Mouse (Mus musculus): ENCODE measurements around the gene Unc13b. TPM values are rescaled to one million over a fixed set of nuclear protein-coding genes. Genes with fewer than 3 reads are reported as not detected.

Gene Unc13b
- polyA plus RNA-seq, 1 experiment from 2014 or later, result 13.0 TPM

DNA sequence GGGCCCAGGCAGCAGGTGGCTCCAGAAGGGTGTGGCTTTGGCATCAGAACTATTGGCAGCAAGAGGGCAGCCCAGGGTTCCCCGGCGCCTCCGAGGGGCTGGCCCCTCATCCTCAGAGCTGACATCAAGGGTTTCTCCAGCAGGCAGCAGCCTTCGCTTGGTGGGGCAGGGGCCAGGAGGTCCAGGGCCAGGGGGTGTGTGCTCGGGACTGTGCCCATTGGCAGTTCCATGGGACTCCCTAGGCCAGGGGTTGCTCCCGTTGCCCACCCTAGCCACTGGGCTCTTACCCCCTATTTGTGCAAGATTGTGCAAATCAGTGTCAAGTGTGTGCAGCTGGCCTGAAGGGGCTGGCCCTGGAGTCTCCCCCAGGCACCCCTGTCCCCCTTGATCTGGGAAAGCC lies 22.9 kb upstream of the Unc13b start:
- peaks cover 33% of the 10 kb centered on the region for H3K4me1 ChIP-seq (ENCODE audit: control insufficient read depth, insufficient read depth, low read depth, low read length)
- no peak overlapping the region for H3K27ac ChIP-seq (ENCODE audit: low read depth, low read length)
- no peak overlapping the region for H3K4me3 ChIP-seq (ENCODE audit: low read length)
- no peak overlapping the region for H3K4me2 ChIP-seq (ENCODE audit: low read length)
- no peaks in the 10 kb centered on the region for H3K27me3 ChIP-seq (replicated peaks; ENCODE audit: control insufficient read depth, insufficient read depth, low read length)
- no peak for ATAC-seq
- H3K36me3 ChIP-seq (ENCODE audit: control insufficient read depth, insufficient read depth, low read length), result peaks cover 22% of the 10 kb centered on the region
- no peak overlapping the region for H3K9ac ChIP-seq (ENCODE audit: low read depth, low read length)
- no peaks in the 10 kb centered on the region for H3K9me3 ChIP-seq (ENCODE audit: control insufficient read depth, low read length)
- WGBS, result 92% methylated on average over 6 of the region's 6 CpGs

DNA sequence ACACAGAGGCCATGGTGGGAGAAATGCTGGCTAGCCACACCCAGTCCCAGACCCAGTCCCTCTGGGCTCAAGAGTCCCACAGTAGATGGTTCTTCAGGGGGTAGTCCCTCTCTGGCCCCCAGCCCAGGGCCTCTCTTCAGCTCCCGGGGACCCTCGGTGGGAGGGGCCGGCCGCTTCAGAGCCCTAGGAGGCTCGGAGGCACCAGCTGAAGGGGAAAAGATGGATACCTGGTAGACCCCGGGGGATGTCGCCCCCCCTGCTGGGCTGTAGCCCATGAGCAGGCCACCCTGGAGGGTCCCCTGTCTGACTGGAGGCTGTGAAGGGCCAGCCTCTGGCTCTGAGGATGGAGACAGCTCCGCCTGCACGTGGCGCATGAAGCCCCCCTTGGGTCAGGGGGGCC lies 22.4 kb upstream of the Unc13b start:
- no peak overlapping the region for H3K27ac ChIP-seq (ENCODE audit: low read depth, low read length)
- H3K4me3 ChIP-seq (ENCODE audit: low read length), result no peak overlapping the region
- no peaks in the 10 kb centered on the region for H3K27me3 ChIP-seq (replicated peaks; ENCODE audit: control insufficient read depth, insufficient read depth, low read length)
- WGBS, result 82% methylated on average over 10 of the region's 10 CpGs
- H3K9me3 ChIP-seq (ENCODE audit: control insufficient read depth, low read length), result no peaks in the 10 kb centered on the region
- H3K4me2 ChIP-seq (ENCODE audit: low read length), result no peak overlapping the region
- no peak overlapping the region for H3K9ac ChIP-seq (ENCODE audit: low read depth, low read length)
- ATAC-seq, result no peak
- H3K36me3 ChIP-seq (ENCODE audit: control insufficient read depth, insufficient read depth, low read length), result peaks cover 22% of the 10 kb centered on the region
- peaks cover 34% of the 10 kb centered on the region for H3K4me1 ChIP-seq (ENCODE audit: control insufficient read depth, insufficient read depth, low read depth, low read length)

DNA sequence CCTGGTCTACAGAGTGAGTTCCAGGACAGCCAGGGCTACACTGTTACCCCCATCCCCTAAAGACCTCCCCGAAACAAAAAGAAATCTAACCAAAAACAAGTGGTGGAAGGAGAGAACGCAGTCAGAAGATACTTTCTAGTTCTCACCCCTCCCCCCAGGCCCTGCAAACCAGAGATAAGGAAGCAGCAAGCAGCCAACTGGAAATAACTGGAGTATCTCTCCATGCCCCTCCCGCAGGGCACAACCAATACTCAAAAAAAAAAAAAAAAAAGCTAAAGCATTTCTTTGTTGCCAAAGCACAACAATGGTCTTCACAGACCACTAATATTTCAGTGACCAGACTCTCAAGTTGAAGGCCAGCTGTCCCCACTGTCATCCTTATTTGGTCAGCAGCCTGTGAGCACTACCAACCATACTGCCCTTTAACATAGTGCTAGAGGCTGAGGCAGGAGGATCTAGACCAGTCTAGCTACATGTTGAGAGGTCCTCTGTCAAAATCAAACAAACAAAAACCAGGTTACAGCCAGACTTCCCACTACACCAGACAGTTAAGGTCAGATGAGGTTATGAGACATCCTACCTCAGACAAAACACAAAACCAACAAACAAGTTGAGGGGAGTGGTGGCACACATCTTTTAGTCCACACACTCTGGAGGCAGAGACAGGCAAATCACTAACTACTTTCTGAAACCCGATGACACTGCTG lies 20.7 kb upstream of the Unc13b start:
- peaks cover 22% of the 10 kb centered on the region for H3K36me3 ChIP-seq (ENCODE audit: control insufficient read depth, insufficient read depth, low read length)
- H3K27me3 ChIP-seq (replicated peaks; ENCODE audit: control insufficient read depth, insufficient read depth, low read length), result no peaks in the 10 kb centered on the region
- no peak overlapping the region for H3K27ac ChIP-seq (ENCODE audit: low read depth, low read length)
- ATAC-seq, result no peak
- WGBS, result 76% methylated on average over 4 of the region's 4 CpGs
- no peak overlapping the region for H3K4me3 ChIP-seq (ENCODE audit: low read length)
- H3K4me2 ChIP-seq (ENCODE audit: low read length), result peak overlapping the region; percentile 76
- 0 out of 2 replicates have a peak overlapping the region, but pooled peaks have one; percentile 31 for H3K9ac ChIP-seq (ENCODE audit: low read depth, low read length)
- no peaks in the 10 kb centered on the region for H3K9me3 ChIP-seq (ENCODE audit: control insufficient read depth, low read length)
- H3K4me1 ChIP-seq (ENCODE audit: control insufficient read depth, insufficient read depth, low read depth, low read length), result peaks cover 26% of the 10 kb centered on the region

DNA sequence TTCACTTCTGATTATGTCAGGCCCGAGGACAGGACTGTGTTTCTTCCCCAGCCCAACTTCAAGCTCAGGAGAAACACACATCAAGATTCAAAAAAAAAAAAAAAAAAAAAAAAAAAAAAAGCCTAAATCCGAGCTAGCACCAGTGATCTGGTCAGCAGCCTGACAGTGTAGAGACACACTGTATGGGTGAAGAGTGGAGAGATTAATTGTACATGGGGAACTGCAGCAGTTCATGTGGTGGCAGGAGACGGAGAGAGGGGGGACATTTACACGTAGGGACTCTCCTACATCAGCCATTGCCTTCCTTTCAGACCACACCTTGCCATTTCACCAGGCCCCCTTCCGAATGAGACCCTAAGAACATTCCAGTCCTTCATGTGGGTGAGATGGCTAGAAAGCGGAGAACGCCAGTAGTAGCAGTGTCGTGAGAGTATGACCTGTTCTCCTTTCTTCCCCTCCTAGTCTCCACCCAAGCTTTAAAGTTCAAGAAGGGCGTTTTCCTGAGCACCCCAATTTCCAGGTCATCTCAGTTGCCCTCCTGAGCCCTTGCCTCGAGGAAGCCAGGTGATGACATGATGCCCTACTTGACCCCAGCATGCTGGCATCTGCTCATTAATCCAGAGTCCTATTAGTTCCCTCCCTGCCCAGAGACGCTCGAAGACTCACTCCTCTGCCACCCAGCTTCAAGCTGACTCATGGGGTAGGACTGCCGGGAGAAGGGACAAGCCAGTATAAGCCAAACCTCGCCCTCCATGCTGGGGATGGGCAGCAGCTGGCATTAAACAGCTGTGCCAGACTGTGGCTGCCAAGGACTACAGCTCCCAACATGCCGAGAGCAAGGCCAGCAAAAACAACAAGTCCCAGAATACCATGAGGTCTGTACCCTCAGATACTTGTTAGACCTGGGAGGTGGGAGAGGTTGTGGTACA lies 19.9 kb upstream of the Unc13b start:
- Histone ChIP-seq H3K27ac (ENCODE audit: low read depth, low read length) (no peak overlapping the region), H3K4me3 (ENCODE audit: low read length) (peak overlapping the region; percentile 79), H3K4me2 (ENCODE audit: low read length) (peak overlapping the region; percentile 76), H3K27me3 (replicated peaks; ENCODE audit: control insufficient read depth, insufficient read depth, low read length) (no peaks in the 10 kb centered on the region), H3K4me1 (ENCODE audit: control insufficient read depth, insufficient read depth, low read depth, low read length) (peaks cover 31% of the 10 kb centered on the region), H3K9ac (ENCODE audit: low read depth, low read length) (peak overlapping the region; percentile 83), H3K36me3 (ENCODE audit: control insufficient read depth, insufficient read depth, low read length) (peaks cover 17% of the 10 kb centered on the region), H3K9me3 (ENCODE audit: control insufficient read depth, low read length) (no peaks in the 10 kb centered on the region)
- no peak for ATAC-seq
- 51% methylated on average over 15 of the region's 15 CpGs for WGBS

DNA sequence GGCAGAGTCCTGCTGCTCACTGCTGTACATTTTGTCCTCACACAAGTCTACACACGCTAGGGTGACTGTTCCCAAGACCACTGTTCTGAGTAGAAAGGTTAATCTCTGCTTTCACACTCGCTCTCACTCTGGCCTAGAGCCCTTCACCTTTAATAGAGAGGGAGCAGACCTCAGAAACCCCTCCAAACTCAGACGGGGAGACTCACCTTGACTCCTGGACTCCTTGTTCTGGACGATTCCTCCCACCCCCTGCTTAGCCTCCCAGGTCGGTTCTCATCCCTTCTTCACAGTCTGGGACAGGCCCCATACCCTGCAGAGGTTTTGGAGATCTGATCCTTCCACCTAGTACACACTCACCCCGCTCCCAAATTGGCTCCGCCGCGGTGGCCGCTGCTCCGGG lies 19.1 kb upstream of the Unc13b start:
- Histone ChIP-seq H3K4me1 (ENCODE audit: control insufficient read depth, insufficient read depth, low read depth, low read length) (peaks cover 38% of the 10 kb centered on the region), H3K27ac (ENCODE audit: low read depth, low read length) (peak overlapping the region; percentile 78), H3K4me2 (ENCODE audit: low read length) (peak overlapping the region; percentile 76), H3K36me3 (ENCODE audit: control insufficient read depth, insufficient read depth, low read length) (peaks cover 15% of the 10 kb centered on the region), H3K9me3 (ENCODE audit: control insufficient read depth, low read length) (no peaks in the 10 kb centered on the region), H3K4me3 (ENCODE audit: low read length) (peak overlapping the region; percentile 79), H3K27me3 (replicated peaks; ENCODE audit: control insufficient read depth, insufficient read depth, low read length) (no peaks in the 10 kb centered on the region), H3K9ac (ENCODE audit: low read depth, low read length) (peak overlapping the region; percentile 83)
- WGBS, result 2% methylated on average over 11 of the region's 11 CpGs
- no peak; the same call in 1 of the 2 replicates for ATAC-seq

DNA sequence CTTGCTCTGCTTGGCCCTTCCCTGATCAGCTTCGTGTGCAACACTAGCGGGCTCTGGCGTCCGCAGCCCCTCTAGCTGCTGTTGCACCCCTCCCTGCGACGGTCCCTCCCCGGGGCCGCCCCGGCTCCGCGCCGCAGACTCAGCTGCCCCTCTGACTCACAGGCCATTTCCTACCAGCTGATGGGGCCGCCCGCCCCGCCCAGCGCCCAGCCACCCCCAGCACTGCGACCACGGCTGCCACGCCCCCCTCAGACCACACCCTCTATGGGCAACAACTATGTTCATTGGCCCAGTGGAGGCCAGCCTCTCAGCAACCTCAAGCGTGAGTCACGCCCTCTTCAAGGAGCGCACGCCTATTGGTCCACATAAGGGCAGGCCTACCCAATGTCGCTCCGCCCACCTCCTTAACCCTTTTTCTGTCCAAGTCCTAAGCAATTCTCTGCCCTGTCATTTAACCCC lies 18.6 kb upstream of the Unc13b start:
- Histone ChIP-seq H3K9me3 (ENCODE audit: control insufficient read depth, low read length) (no peaks in the 10 kb centered on the region), H3K4me1 (ENCODE audit: control insufficient read depth, insufficient read depth, low read depth, low read length) (peaks cover 44% of the 10 kb centered on the region), H3K36me3 (ENCODE audit: control insufficient read depth, insufficient read depth, low read length) (peaks cover 12% of the 10 kb centered on the region), H3K27me3 (replicated peaks; ENCODE audit: control insufficient read depth, insufficient read depth, low read length) (no peaks in the 10 kb centered on the region), H3K4me3 (ENCODE audit: low read length) (peak overlapping the region; percentile 79), H3K27ac (ENCODE audit: low read depth, low read length) (peak overlapping the region; percentile 78), H3K4me2 (ENCODE audit: low read length) (peak overlapping the region; percentile 76), H3K9ac (ENCODE audit: low read depth, low read length) (peak overlapping the region; percentile 83)
- under 1% methylated on average over 25 of the region's 25 CpGs for WGBS
- ATAC-seq, result peak; percentile 96

DNA sequence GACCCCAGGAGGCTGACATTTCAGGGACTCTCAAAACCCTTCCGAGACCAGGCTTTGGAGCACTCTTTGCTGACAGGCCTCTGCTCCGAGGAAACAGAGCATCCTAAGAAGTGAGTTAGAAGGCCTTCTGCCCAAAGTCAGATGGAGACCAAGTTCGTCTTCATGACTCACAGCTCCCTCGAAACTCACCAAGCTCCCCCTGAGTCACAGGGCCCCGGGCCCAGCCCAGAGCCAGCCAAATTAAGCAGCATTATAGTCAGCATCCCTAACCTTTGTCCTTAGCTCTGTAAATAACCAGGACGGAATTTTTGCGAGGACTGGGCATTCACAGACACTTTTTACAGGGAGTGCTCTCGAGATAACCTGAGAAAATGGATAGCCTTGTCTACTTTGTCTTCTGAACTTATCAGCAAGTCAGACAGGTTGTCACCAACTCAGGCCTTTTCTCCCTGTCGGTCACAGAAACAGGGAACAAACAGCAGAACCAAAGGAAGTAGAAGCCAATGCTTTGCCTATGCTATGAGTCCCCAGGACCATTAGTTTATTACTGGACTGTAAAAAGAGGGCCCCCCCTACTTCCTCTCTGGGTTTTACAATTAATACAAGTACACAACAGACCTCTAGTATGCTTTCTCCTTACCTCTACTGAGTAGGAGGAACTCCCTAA lies 17.7 kb upstream of the Unc13b start:
- no peak for ATAC-seq
- H3K27ac ChIP-seq (ENCODE audit: low read depth, low read length), result no peak overlapping the region
- 0 out of 2 replicates have a peak overlapping the region, but pooled peaks have one; percentile 22 for H3K9ac ChIP-seq (ENCODE audit: low read depth, low read length)
- WGBS, result 66% methylated on average over 9 of the region's 9 CpGs
- H3K4me3 ChIP-seq (ENCODE audit: low read length), result no peak overlapping the region
- H3K27me3 ChIP-seq (replicated peaks; ENCODE audit: control insufficient read depth, insufficient read depth, low read length), result no peaks in the 10 kb centered on the region
- H3K4me2 ChIP-seq (ENCODE audit: low read length), result peak overlapping the region; percentile 27
- no peaks in the 10 kb centered on the region for H3K9me3 ChIP-seq (ENCODE audit: control insufficient read depth, low read length)
- peaks cover 5% of the 10 kb centered on the region for H3K36me3 ChIP-seq (ENCODE audit: control insufficient read depth, insufficient read depth, low read length)
- H3K4me1 ChIP-seq (ENCODE audit: control insufficient read depth, insufficient read depth, low read depth, low read length), result peaks cover 45% of the 10 kb centered on the region

DNA sequence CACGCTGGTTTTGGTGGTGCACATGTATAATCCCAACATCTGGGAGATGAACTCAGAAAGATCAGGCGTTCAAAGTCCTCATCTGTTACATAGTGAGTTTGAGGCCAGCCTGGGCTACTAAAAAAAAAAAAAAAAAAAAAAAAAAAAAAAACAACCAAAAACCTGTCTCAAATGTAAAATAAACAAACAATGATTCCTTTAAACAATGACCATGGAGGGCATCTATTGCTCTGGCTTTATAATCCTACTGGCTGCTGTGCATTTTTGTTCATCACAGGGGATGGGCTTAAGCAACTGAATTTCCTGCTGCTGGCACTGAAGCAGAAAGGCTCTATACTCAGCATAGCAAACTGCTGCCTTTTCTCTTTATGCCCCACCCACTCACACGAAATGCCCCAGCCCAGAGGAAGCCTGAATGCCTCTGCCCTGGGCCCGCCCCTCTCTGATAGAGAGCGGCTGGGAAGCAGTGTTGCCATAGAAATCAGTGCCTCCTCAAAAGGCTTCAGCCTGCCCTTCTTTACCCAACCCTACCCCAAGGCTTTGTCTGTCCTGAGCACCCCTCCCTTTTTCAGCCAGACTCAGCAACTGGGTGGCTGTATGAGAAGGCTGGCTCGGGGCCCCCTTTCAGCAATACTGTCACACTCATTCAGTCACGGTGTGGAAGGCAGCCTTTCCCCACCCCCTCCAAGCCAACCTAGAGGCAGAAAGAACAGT lies 15.0 kb upstream of the Unc13b start:
- peaks cover 35% of the 10 kb centered on the region for H3K4me1 ChIP-seq (ENCODE audit: control insufficient read depth, insufficient read depth, low read depth, low read length)
- H3K27me3 ChIP-seq (replicated peaks; ENCODE audit: control insufficient read depth, insufficient read depth, low read length), result no peaks in the 10 kb centered on the region
- WGBS, result 7% methylated on average over 7 of the region's 7 CpGs
- no peaks in the 10 kb centered on the region for H3K36me3 ChIP-seq (ENCODE audit: control insufficient read depth, insufficient read depth, low read length)
- H3K9me3 ChIP-seq (ENCODE audit: control insufficient read depth, low read length), result no peaks in the 10 kb centered on the region
- peak; percentile 65 for ATAC-seq
- peak overlapping the region; percentile 92 for H3K27ac ChIP-seq (ENCODE audit: low read depth, low read length)
- peak overlapping the region; percentile 72 for H3K4me2 ChIP-seq (ENCODE audit: low read length)
- H3K4me3 ChIP-seq (ENCODE audit: low read length), result peak overlapping the region; percentile 55; the same call in 1 of the 2 replicates
- H3K9ac ChIP-seq (ENCODE audit: low read depth, low read length), result peak overlapping the region; percentile 63
